Mouse (Mus musculus) small intestine, adult 2 months (tissue): ENCODE measurements around the gene Klhl26.

Source experiments
- CTCF ChIP-seq: fragments of 200-500 bp; IDR thresholded peaks from 2 replicates; pipeline ENCODE4 v1.5.1; 2012; ENCODE audit warnings: low read depth, mild to moderate bottlenecking, control low read depth, inconsistent platforms, low read length, moderate library complexity, mixed read lengths; ENCODE audit not compliant: insufficient replicate concordance, insufficient read length; ENCODE audit errors: extremely low read depth
- POLR2A ChIP-seq: fragments of 200-500 bp; IDR thresholded peaks from 2 replicates; pipeline ENCODE4 v1.6.1; 2012; ENCODE audit warnings: low read depth, mild to moderate bottlenecking, control low read depth, inconsistent platforms, low read length, moderate library complexity

GRCm38 (mm10) chr8:70503062-70503750 is 26.4 kb upstream of the Klhl26 start:
- TF ChIP-seq CTCF (peak; percentile 85), POLR2A (no peak)
